ENCODE assay signal across 27 mouse cellular contexts in the genomic region with DNA sequence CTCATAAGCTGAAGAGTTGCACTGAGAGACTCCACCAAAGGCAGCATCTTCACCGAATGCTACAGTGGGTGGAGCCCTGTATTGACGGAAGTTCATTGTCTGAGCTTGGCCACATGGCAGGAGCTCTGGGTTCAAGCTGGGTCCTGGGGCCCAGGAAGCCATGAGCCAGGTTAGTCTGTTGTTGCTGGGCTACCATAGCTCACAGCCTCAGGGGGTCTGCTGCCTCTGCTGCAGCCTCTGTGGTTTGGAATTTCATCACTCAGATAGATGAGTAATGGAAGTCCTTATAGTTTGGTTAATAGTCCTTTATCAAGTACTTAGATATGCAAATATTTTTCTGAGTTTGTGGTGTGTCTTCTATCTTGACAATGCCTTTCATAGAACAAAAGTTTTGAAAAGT. TPM values are rescaled to one million over a fixed set of nuclear protein-coding genes. Genes with fewer than 3 reads are reported as not detected.
"Had no signal": no experiment of that assay in that cellular context is flagged by ENCODE, and none has a peak within 500 bp of the region (broad histone marks: within the 10 kb centered on the region; RNA-seq: fewer than 3 reads in every experiment).

No protein-coding gene starts in this region.

- H3K9me3 ChIP-seq: heart, embryonic 13.5 days; heart, embryonic 15.5 days; hindbrain, embryonic 10.5 days; hindbrain, embryonic 12.5 days; intestine, embryonic 15.5 days; limb, embryonic 12.5 days; liver, embryonic 13.5 days; liver, embryonic 15.5 days had no signal

- H3K4me3 ChIP-seq: heart, adult 2 months; heart, embryonic 13.5 days; heart, embryonic 15.5 days; hindbrain, embryonic 10.5 days; hindbrain, embryonic 12.5 days; intestine, embryonic 15.5 days; layer of hippocampus, adult 2 months; limb, embryonic 12.5 days; liver, embryonic 13.5 days; liver, embryonic 15.5 days had no signal

- H3K27me3 ChIP-seq: heart, embryonic 13.5 days; heart, embryonic 15.5 days; hindbrain, embryonic 12.5 days; intestine, embryonic 15.5 days; limb, embryonic 12.5 days; liver, embryonic 13.5 days; liver, embryonic 15.5 days had no signal

- H3K36me3 ChIP-seq: heart, embryonic 13.5 days; heart, embryonic 15.5 days; hindbrain, embryonic 10.5 days; hindbrain, embryonic 12.5 days; intestine, embryonic 15.5 days; limb, embryonic 12.5 days; liver, embryonic 13.5 days; liver, embryonic 15.5 days had no signal

- ATAC-seq: hindbrain, embryonic 16.5 days; inflammation-experienced regulatory T-cells, adult 6 months; intestine, embryonic 15.5 days; intestine, postnatal 0 days had no signal

- H3K4me1 ChIP-seq: hindbrain, embryonic 10.5 days; hindbrain, embryonic 12.5 days; intestine, embryonic 15.5 days had no signal

- DNase-seq: gastrocnemius, postnatal 25 days; heart, adult 2 months; heart, postnatal 14 days; heart, postnatal 4 days; kidney, adult 18-20 months; kidney, adult 8-10 months; kidney, postnatal 10 days; kidney, postnatal 25 days; kidney, postnatal 4 days; layer of hippocampus, postnatal 36 days; left cerebral cortex, postnatal 4 days; liver; liver, embryonic 13.5 days had no signal

- H3K27ac ChIP-seq: heart, adult 2 months; heart, embryonic 13.5 days; heart, embryonic 15.5 days; hindbrain, embryonic 10.5 days; hindbrain, embryonic 12.5 days; hindbrain, embryonic 14.5 days; intestine, embryonic 15.5 days; layer of hippocampus, adult 2 months; limb, embryonic 12.5 days; liver, embryonic 13.5 days; liver, embryonic 15.5 days had no signal

RNA-seq across cellular contexts. Expression of gene Kl, which starts 32.4 kb away (rescaled TPM):
- total RNA-seq: granulocyte monocyte progenitor cell, adult 5-6 weeks had no signal
- polyA plus RNA-seq: hindbrain, embryonic 10.5 days; inflammation-experienced regulatory T-cells, adult 6 months; liver, embryonic 11.5 days had no signal
